Mouse (Mus musculus) lung, postnatal 36 days (tissue): ENCODE results near the gene Usf2.

ENCODE experiments used
- DNase-seq: peaks from one replicate; pipeline ENCODE4 v3.0.0; 2022; ENCODE audit warnings: mixed read lengths

Gene Usf2

DNA sequence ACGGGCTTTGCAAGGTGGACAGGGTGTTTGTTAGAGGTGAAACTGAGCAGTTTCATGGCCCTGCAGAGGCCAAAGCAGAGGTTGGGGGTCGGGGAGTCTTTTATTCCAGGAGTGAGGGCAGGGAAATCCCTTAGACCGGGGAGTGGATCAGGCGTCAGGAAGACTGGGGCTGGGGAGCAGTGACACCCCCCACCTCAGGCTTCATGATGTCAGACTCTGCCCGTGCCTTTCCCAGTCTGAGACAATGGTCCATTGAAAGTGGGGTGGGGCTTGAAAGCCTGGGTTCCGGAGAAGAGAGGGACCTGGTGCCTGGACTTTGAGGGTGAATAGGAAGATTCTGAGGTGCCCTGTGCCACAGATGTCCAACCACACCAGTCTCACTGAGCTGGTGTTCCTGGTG, 39.9 kb downstream of the Usf2 start:
- DNase-seq: no peak

DNA sequence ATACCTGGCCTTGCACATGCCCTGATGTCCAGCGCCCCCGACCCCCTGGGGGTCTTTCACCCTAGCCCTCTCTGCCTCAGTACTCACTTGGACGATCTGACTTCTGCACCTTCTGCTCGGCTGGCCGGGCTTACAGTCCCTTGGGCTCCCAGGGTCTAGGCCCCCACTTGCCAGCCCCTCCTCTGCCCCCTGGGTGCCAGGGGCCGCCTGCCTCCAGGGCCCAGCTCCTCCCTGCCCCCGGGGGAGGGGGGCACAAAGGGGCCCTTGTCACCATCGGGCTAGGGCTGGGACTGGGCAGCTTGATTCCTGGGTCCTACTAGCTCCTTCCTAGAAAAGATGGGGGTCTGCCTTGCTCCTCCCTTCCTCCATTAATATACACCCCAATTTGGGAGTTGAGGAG, 41.9 kb downstream of the Usf2 start, which contains the start of gene Mag:
Mag (minus strand) TSS at position 142 of the 400 bp plus-strand sequence.
- no peak for DNase-seq

GRCm38 (mm10) chr7:30909773-30910172, 46.8 kb downstream of the Usf2 start:
- no peak for DNase-seq

GRCm38 (mm10) chr7:30908992-30909431, 47.6 kb downstream of the Usf2 start:
- no peak for DNase-seq

- DNase-seq: peak; percentile 64
These were observed 48.2 kb downstream of the Usf2 start for GRCm38 (mm10) chr7:30908277-30908991.

- peak; percentile 41 for DNase-seq
These were observed 52.6 kb downstream of the Usf2 start for GRCm38 (mm10) chr7:30904042-30904441.
